In genomic region chr7:57803266-57803665, GRCm38 (mm10) we compare ENCODE assay signal across 10 mouse cellular contexts.
"Had no signal": no experiment of that assay in that cellular context is flagged by ENCODE, and none has a peak within 500 bp of the region (broad histone marks: within the 10 kb centered on the region; RNA-seq: fewer than 3 reads in every experiment).

No protein-coding gene starts in this region.

- DNase-seq: lung, adult 18-20 months; lung, embryonic 14.5 days; lung, postnatal 10 days; lung, postnatal 4 days; midbrain, embryonic 14.5 days; right cerebral cortex, postnatal 14 days; thymus, adult 2 months; thymus, postnatal 25 days; thymus, postnatal 4 days had no signal

- ATAC-seq: midbrain, embryonic 16.5 days had no signal
